Mouse (Mus musculus) midbrain, embryonic 14.5 days (tissue): ENCODE measurements around the gene Nid2. TPM values are rescaled to one million over a fixed set of nuclear protein-coding genes. Genes with fewer than 3 reads are reported as not detected.

Source experiments
- ATAC-seq: fragments of 200-750 bp; cut with Nextera tagmentation; 2 replicates; pipeline ENCODE4 v1.8.0; 2017; ENCODE audit warnings: moderate number of reproducible peaks, moderate library complexity; ENCODE audit not compliant: low FRiP score, low TSS enrichment
- DNase-seq: peaks from one replicate; pipeline ENCODE4 v3.0.0-alpha.2; 2015
- H3K27ac ChIP-seq: fragments of 300-500 bp; sonication (generic); replicated peaks from 2 replicates; pipeline ENCODE4 v1.5.1; 2014; ENCODE audit warnings: mild to moderate bottlenecking, low read depth, low read length, moderate library complexity
- H3K27me3 ChIP-seq: fragments of 300-500 bp; sonication (generic); 2 replicates; pipeline ENCODE4 v1.6.1; 2014; ENCODE audit warnings: low read length, control low read depth, mixed read lengths; ENCODE audit not compliant: control insufficient read depth, insufficient read depth
- H3K36me3 ChIP-seq: fragments of 300-500 bp; sonication (generic); 2 replicates; pipeline ENCODE4 v1.6.1; 2014; ENCODE audit warnings: low read length, control low read depth; ENCODE audit not compliant: control insufficient read depth, insufficient read depth
- H3K4me1 ChIP-seq: fragments of 300-500 bp; sonication (generic); 2 replicates; pipeline ENCODE4 v1.6.1; 2014; ENCODE audit warnings: mild to moderate bottlenecking, antibody characterized with exemption, low read length, control low read depth; ENCODE audit not compliant: control insufficient read depth, insufficient read depth
- H3K4me2 ChIP-seq: fragments of 300-500 bp; sonication (generic); 2 replicates; pipeline ENCODE4 v1.6.1; 2014; ENCODE audit warnings: mild to moderate bottlenecking, low read length, moderate library complexity
- H3K4me3 ChIP-seq: fragments of 300-500 bp; sonication (generic); replicated peaks from 2 replicates; pipeline ENCODE4 v1.5.1; 2014; ENCODE audit warnings: low read depth, low read length
- H3K9ac ChIP-seq: fragments of 300-500 bp; sonication (generic); replicated peaks from 2 replicates; pipeline ENCODE4 v1.6.1; 2014; ENCODE audit warnings: mild to moderate bottlenecking, low read length, moderate library complexity
- H3K9me3 ChIP-seq: fragments of 300-500 bp; sonication (generic); 2 replicates; pipeline ENCODE4 v1.6.1; 2016; ENCODE audit warnings: low read length, control low read depth, mixed read lengths; ENCODE audit not compliant: control insufficient read depth
- WGBS: fragments of 180-500 bp; shearing (Covaris S2); extraction: QIAGEN DNeasy Blood & Tissue Kit; methylation state at CpG from one replicate; pipeline ENCODE4 v1.1.7; 2014; 5-methylcytosine and 5-hydroxymethylcytosine counted together
- polyA plus RNA-seq: library from polyadenylated mRNA; unstranded; fragments of >200 nt; fragmentation: Nextera tagmentation; extraction: Ambion mirVana; gene quantifications from 2 replicates; pipeline ENCODE4 v1.2.1, GENCODE M21; 2014

Nid2 gene
- polyA plus RNA-seq, 1 experiment from 2014 or later, result 48.3 TPM

DNA sequence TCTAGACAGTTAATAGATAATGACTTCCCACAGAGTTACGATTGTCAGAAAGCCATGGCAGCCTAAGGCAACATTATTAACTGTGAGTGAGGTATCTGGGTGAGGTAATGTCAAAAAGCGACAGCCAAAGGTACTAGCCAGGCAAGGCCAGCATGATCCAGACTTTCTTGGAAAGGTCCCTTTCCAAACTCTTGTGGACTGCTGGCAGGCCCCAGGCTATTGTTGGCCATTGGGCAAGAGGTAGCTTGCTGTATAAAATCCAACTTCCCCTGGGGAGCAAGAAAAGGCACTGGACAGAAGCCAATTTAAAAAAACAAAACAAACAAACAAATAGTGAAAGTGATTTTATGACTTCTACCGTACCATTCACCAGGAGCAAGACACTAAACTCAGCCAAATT lies 56.3 kb downstream of the Nid2 start:
- H3K4me3 ChIP-seq, result no peak overlapping the region
- no peak for ATAC-seq
- WGBS, result 85% methylated on average over 3 of the region's 3 CpGs

GRCm38 (mm10) chr14:19807858-19808257 lies 56.8 kb downstream of the Nid2 start:
- Histone ChIP-seq H3K9ac (no peak overlapping the region), H3K27me3 (no peaks in the 10 kb centered on the region), H3K4me2 (no peak overlapping the region), H3K9me3 (no peaks in the 10 kb centered on the region), H3K4me1 (no peaks in the 10 kb centered on the region), H3K4me3 (no peak overlapping the region), H3K36me3 (peaks cover 27% of the 10 kb centered on the region), H3K27ac (no peak overlapping the region)
- ATAC-seq (no peak), DNase-seq (no peak)
- WGBS, result 93% methylated on average over 2 of the region's 2 CpGs

More for the DNA sequence above, 56.3 kb downstream of the Nid2 start:
- Histone ChIP-seq H3K36me3 (peaks cover 22% of the 10 kb centered on the region), H3K4me1 (no peaks in the 10 kb centered on the region), H3K27ac (no peak overlapping the region), H3K9me3 (no peaks in the 10 kb centered on the region), H3K4me2 (no peak overlapping the region), H3K27me3 (no peaks in the 10 kb centered on the region), H3K9ac (no peak overlapping the region)
- no peak for DNase-seq

- no peak overlapping the region for H3K4me3 ChIP-seq
- no peak overlapping the region for H3K9ac ChIP-seq
- no peaks in the 10 kb centered on the region for H3K9me3 ChIP-seq
- ATAC-seq (no peak), DNase-seq (peak; percentile 42)
- H3K4me2 ChIP-seq, result no peak overlapping the region
- 75% methylated on average over 10 of the region's 10 CpGs for WGBS
- H3K27ac ChIP-seq, result no peak overlapping the region
- peaks cover 44% of the 10 kb centered on the region for H3K36me3 ChIP-seq
- H3K27me3 ChIP-seq, result no peaks in the 10 kb centered on the region
- no peaks in the 10 kb centered on the region for H3K4me1 ChIP-seq
These were observed 58.9 kb downstream of the Nid2 start for GRCm38 (mm10) chr14:19809934-19810333.

GRCm38 (mm10) chr14:19813061-19813460 lies 62.0 kb downstream of the Nid2 start:
- Histone ChIP-seq H3K4me1 (no peaks in the 10 kb centered on the region), H3K4me2 (no peak overlapping the region), H3K27me3 (no peaks in the 10 kb centered on the region), H3K9me3 (no peaks in the 10 kb centered on the region), H3K4me3 (no peak overlapping the region), H3K36me3 (peaks cover 68% of the 10 kb centered on the region), H3K9ac (no peak overlapping the region), H3K27ac (no peak overlapping the region)
- DNase-seq (no peak), ATAC-seq (no peak)
- WGBS, result 96% methylated on average over 2 of the region's 2 CpGs

DNA sequence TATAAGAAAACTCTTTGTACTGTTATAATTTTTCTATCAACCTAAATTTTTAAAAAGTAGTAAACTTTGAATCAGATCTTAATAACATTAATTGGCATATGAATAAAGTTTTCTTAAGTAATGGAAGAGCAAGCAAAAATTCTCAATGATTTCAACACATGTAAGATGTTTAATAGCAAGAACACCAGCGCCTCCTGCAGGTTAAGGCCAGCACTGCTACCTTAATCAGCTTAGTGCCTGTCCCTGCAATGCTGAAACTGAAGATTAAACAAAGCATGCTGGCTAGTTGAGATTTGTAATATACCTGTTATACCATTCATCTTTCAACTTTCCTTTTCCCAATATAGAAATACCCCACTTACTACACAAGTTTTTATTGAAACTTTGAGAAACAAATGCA lies 66.9 kb downstream of the Nid2 start:
- DNase-seq (peak; percentile 91), ATAC-seq (no peak)
- H3K9me3 ChIP-seq, result no peaks in the 10 kb centered on the region
- no peak overlapping the region for H3K9ac ChIP-seq
- H3K27me3 ChIP-seq, result no peaks in the 10 kb centered on the region
- H3K27ac ChIP-seq, result no peak overlapping the region
- H3K4me2 ChIP-seq, result no peak overlapping the region
- peaks cover 6% of the 10 kb centered on the region for H3K4me1 ChIP-seq
- H3K36me3 ChIP-seq, result peaks cover 78% of the 10 kb centered on the region
- no peak overlapping the region for H3K4me3 ChIP-seq
- 4% methylated on average over 1 of the region's 1 CpGs for WGBS

GRCm38 (mm10) chr14:19821686-19822085 lies 70.6 kb downstream of the Nid2 start:
- Histone ChIP-seq H3K27ac (no peak overlapping the region), H3K4me2 (no peak overlapping the region), H3K36me3 (peaks cover 44% of the 10 kb centered on the region), H3K4me1 (peaks cover 14% of the 10 kb centered on the region), H3K9ac (no peak overlapping the region), H3K4me3 (no peak overlapping the region), H3K9me3 (no peaks in the 10 kb centered on the region), H3K27me3 (no peaks in the 10 kb centered on the region)
- DNase-seq (no peak), ATAC-seq (no peak)
- 99% methylated on average over 5 of the region's 5 CpGs for WGBS

GRCm38 (mm10) chr14:19823321-19824142 lies 72.5 kb downstream of the Nid2 start, which contains the start of gene Rtraf:
Rtraf (minus strand) TSS chr14:19823824.
- H3K27me3 ChIP-seq, result no peaks in the 10 kb centered on the region
- under 1% methylated on average over 80 of the region's 80 CpGs for WGBS
- H3K36me3 ChIP-seq, result peaks cover 34% of the 10 kb centered on the region
- no peaks in the 10 kb centered on the region for H3K9me3 ChIP-seq
- ATAC-seq (peak; percentile 98), DNase-seq (peak; percentile 98)
- H3K4me1 ChIP-seq, result peaks cover 14% of the 10 kb centered on the region
- H3K27ac ChIP-seq, result peak within 1 kb of the TSS; percentile 85
- peak within 1 kb of the TSS; percentile 83 for H3K4me2 ChIP-seq
- peak within 1 kb of the TSS; percentile 92 for H3K4me3 ChIP-seq
- H3K9ac ChIP-seq, result peak within 1 kb of the TSS; percentile 93

DNA sequence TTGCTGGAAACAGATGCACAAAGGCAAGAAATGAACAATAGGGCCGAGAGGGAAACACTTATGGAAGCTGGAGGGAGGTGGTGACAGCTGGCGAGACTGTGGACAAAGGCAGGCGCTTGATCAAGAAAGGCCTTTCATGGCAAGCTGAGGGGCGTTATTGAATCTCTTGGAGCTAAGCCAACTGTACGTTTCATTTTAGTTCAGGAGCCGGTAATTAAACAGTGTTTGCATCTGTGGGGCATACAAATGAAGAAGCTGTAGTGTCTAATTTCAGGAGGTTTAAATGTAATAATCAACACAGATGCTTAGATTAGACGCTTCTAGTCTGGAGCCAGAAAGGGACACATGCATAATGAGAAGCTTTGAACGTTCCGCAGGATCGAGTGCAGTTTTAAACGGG lies 74.4 kb downstream of the Nid2 start:
- WGBS, result 18% methylated on average over 11 of the region's 11 CpGs
- DNase-seq, result peak; percentile 85
- H3K9me3 ChIP-seq, result no peaks in the 10 kb centered on the region
- no peaks in the 10 kb centered on the region for H3K27me3 ChIP-seq
- no peak overlapping the region; the same call in 1 of the 2 replicates for H3K9ac ChIP-seq
- H3K4me1 ChIP-seq, result peaks cover 14% of the 10 kb centered on the region
- peak overlapping the region; percentile 78 for H3K27ac ChIP-seq
- peaks cover 16% of the 10 kb centered on the region for H3K36me3 ChIP-seq
- H3K4me2 ChIP-seq, result peak overlapping the region; percentile 15
- ATAC-seq, result no peak; the same call in 1 of the 2 replicates
- H3K4me3 ChIP-seq, result no peak overlapping the region

DNA sequence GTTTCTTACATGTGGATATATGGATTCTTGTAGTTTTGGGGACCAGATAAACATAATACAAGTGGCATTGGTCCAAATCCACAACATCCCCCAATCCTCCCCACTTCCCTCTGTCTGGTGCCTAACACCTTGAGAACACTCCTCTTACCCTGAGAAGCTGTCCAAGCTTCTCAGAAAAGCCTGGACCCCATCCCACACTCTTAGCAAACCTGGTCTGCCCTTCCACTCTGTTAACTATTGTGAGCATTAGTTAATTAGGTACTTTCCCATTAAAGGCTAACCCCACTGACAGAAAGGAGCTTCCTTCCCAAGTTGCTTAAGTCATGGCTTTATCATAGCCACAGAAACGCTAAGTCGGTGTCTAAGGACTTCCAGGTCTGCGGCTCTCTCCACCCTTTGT lies 85.2 kb downstream of the Nid2 start:
- Histone ChIP-seq H3K27me3 (no peaks in the 10 kb centered on the region), H3K9me3 (no peaks in the 10 kb centered on the region), H3K36me3 (no peaks in the 10 kb centered on the region), H3K9ac (no peak overlapping the region), H3K4me2 (no peak overlapping the region), H3K4me3 (no peak overlapping the region), H3K4me1 (no peaks in the 10 kb centered on the region), H3K27ac (no peak overlapping the region)
- DNase-seq (no peak), ATAC-seq (no peak)
- 93% methylated on average over 3 of the region's 3 CpGs for WGBS
